Mouse (Mus musculus) limb, embryonic 12.5 days (tissue): ENCODE measurements around the gene 4931414P19Rik. TPM values are rescaled to one million over a fixed set of nuclear protein-coding genes. Genes with fewer than 3 reads are reported as not detected.
"Not testable (repeated sequence)": the region's sequence is repeated elsewhere in the genome, so short reads cannot be mapped to it uniquely, and the experiment has no call there.

Experiments
- ATAC-seq: fragments of 200-750 bp; cut with Nextera tagmentation; 2 replicates; pipeline ENCODE4 v1.8.0; 2017; ENCODE audit warnings: low read depth, moderate TSS enrichment; ENCODE audit not compliant: insufficient number of reproducible peaks, insufficient read depth, low FRiP score, low TSS enrichment
- H3K27ac ChIP-seq: fragments of 300-500 bp; sonication (generic); 2 replicates; pipeline ENCODE4 v1.5.1; 2016; ENCODE audit warnings: mild to moderate bottlenecking, moderate library complexity
- H3K27me3 ChIP-seq: fragments of 300-500 bp; sonication (generic); 2 replicates; pipeline ENCODE4 v1.6.1; 2016; ENCODE audit warnings: mild to moderate bottlenecking, moderate library complexity
- H3K36me3 ChIP-seq: fragments of 300-500 bp; sonication (generic); 2 replicates; pipeline ENCODE4 v1.6.1; 2016; ENCODE audit warnings: mild to moderate bottlenecking, moderate library complexity
- H3K4me1 ChIP-seq: fragments of 300-500 bp; sonication (generic); replicated peaks from 2 replicates; pipeline ENCODE4 v1.6.1; 2016
- H3K4me2 ChIP-seq: fragments of 300-500 bp; sonication (generic); 2 replicates; pipeline ENCODE4 v1.6.1; 2016; ENCODE audit warnings: mild to moderate bottlenecking, moderate library complexity
- H3K4me3 ChIP-seq: fragments of 300-500 bp; sonication (generic); replicated peaks from 2 replicates; pipeline ENCODE4 v1.5.1; 2016; ENCODE audit warnings: mild to moderate bottlenecking
- H3K9ac ChIP-seq: fragments of 300-500 bp; sonication (generic); replicated peaks from 2 replicates; pipeline ENCODE4 v1.6.1; 2016; ENCODE audit warnings: mild to moderate bottlenecking, moderate library complexity
- H3K9me3 ChIP-seq: fragments of 300-500 bp; sonication (generic); 2 replicates; pipeline ENCODE4 v1.6.1; 2016; ENCODE audit warnings: mild to moderate bottlenecking, moderate library complexity
- WGBS: fragments of 180-500 bp; shearing (Covaris S2); methylation state at CpG from one replicate; pipeline ENCODE4 v1.1.7; 2016; 5-methylcytosine and 5-hydroxymethylcytosine counted together
- polyA plus RNA-seq: library from polyadenylated mRNA; unstranded; fragments of >200 nt; fragmentation: Nextera tagmentation; extraction: Ambion mirVana; gene quantifications from 2 replicates; pipeline ENCODE4 v1.2.1, GENCODE M21; 2016

The 4931414P19Rik gene
- polyA plus RNA-seq, 1 experiment from 2014 or later, result 9.7 TPM

DNA sequence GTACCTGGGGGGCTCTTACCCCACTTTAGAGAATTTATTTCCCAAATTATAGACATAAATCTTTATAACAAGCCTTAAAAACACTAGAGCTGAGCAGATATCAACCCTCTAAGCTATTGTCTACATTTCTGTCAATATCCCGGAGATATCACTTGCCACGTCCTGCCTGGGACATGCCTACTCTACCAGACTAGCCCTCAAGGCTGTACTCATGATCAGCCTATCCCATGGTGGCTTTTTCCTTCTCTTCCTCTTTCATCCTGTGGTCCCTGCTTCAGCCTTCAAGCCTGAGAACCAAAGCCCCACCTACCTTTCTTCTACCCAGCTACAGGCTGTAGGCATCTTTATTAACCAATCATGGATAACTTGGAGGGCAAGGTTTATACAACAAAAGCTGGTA, 24.0 kb upstream of the 4931414P19Rik start:
- peaks cover 51% of the 10 kb centered on the region for H3K36me3 ChIP-seq
- H3K9me3 ChIP-seq, result no peaks in the 10 kb centered on the region
- ATAC-seq, result no peak
- WGBS, result 90% methylated on average over 2 of the region's 2 CpGs
- no peak overlapping the region for H3K4me2 ChIP-seq
- no peak overlapping the region for H3K27ac ChIP-seq
- no peaks in the 10 kb centered on the region for H3K4me1 ChIP-seq
- H3K9ac ChIP-seq, result no peak overlapping the region
- no peak overlapping the region for H3K4me3 ChIP-seq
- H3K27me3 ChIP-seq, result 0 out of 2 replicates have a peak, but pooled peaks cover 6% of the 10 kb centered on the region

DNA sequence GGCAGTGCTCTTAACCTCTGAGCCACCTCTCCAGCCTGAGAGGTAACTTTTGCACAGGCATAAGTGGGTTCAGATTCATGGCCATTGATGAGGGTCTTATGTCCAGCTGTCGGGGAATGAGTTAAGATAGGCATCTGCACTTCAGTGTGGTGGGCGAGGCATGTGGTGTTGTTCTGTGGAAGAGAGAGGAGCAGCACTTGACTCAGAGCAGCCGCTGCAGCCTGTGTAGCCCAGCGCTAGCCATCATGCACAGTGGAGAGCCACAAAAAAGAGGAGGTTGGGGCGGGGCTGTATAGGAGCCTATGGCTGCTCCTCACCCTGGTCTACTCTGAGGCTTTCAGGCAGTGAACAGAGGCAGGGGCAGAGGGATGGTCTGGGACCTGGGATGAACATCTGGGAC, 22.3 kb upstream of the 4931414P19Rik start:
- 76% methylated on average over 5 of the region's 5 CpGs for WGBS
- H3K9me3 ChIP-seq, result no peaks in the 10 kb centered on the region
- H3K4me3 ChIP-seq, result no peak overlapping the region
- H3K27me3 ChIP-seq, result 0 out of 2 replicates have a peak, but pooled peaks cover 6% of the 10 kb centered on the region
- H3K4me2 ChIP-seq, result no peak overlapping the region
- no peaks in the 10 kb centered on the region for H3K4me1 ChIP-seq
- H3K36me3 ChIP-seq, result peaks cover 34% of the 10 kb centered on the region
- H3K9ac ChIP-seq, result no peak overlapping the region
- ATAC-seq, result no peak
- H3K27ac ChIP-seq, result no peak overlapping the region

DNA sequence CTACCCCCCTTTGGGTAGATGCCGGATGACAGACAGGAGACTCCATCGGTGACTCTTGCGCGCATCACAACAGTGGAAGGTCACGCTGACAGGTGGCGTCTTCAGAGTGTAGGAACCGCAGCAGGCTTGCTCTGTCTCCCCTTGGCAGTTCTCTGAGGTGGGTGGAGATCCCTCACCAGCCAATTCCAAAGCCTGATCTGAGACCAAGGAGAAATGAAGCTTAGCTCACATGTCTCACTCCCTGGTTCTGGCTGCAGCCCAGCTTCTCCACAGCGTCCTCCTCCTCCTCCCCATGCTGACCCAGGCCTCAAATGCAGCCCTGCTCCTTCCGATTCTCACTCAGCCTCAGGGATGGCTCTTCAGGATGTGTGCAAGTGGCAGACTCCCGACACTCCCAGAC, 19.2 kb upstream of the 4931414P19Rik start:
- no peaks in the 10 kb centered on the region for H3K4me1 ChIP-seq
- no peaks in the 10 kb centered on the region for H3K9me3 ChIP-seq
- ATAC-seq, result no peak
- no peak overlapping the region for H3K27ac ChIP-seq
- H3K9ac ChIP-seq, result no peak overlapping the region
- H3K36me3 ChIP-seq, result peaks cover 4% of the 10 kb centered on the region; the same call in 1 of the 2 replicates
- no peak overlapping the region for H3K4me2 ChIP-seq
- H3K4me3 ChIP-seq, result no peak overlapping the region
- WGBS, result 79% methylated on average over 10 of the region's 10 CpGs
- H3K27me3 ChIP-seq, result 0 out of 2 replicates have a peak, but pooled peaks cover 6% of the 10 kb centered on the region

DNA sequence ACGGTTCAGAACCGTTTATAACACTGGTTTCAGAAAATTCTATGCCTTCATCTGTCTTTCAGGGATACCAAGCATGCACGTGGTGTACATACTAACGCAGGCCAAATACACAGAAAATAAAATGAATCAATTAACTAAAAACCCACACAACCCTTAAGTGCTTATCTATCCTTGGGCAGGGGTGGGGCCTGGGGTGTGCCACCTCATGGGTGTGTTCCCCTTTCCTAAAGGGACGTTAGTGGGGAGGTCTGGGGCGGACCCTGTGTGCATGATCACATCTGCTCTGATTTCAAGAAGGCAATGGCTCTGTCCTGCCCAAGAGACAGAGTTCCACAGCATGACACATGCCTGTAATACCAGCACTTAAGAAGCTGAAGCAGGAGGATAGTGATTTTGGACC, 17.5 kb upstream of the 4931414P19Rik start:
- ATAC-seq, result no peak
- no peak overlapping the region for H3K27ac ChIP-seq
- H3K4me3 ChIP-seq, result no peak overlapping the region
- no peaks in the 10 kb centered on the region for H3K9me3 ChIP-seq
- H3K27me3 ChIP-seq, result 0 out of 2 replicates have a peak, but pooled peaks cover 6% of the 10 kb centered on the region
- no peak overlapping the region for H3K4me2 ChIP-seq
- H3K36me3 ChIP-seq, result no peaks in the 10 kb centered on the region
- no peak overlapping the region for H3K9ac ChIP-seq
- WGBS, result 84% methylated on average over 6 of the region's 6 CpGs
- no peaks in the 10 kb centered on the region for H3K4me1 ChIP-seq

DNA sequence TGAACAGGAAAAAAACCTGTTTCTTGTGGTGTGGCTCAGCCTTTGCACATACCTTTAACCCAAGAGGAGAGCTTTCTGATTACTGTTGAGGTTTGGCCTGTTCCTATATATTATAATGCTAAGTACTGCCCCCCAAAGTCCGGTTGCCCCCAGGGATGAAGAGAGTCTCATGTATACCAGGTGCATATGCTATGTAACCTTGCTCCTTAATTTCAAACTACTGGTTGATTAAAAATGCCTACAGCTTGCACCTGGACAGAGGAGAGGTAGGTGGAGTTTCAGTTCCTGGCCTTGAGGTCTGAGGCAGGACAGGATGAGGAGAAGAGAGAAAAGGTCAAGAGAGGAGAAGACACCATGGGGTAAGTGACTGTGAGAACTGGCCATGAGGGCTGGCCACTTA, 15.3 kb upstream of the 4931414P19Rik start, which contains the start of gene Psmb11:
Gene Psmb11, plus strand, starts transcription at position 301 of the 400 bp plus-strand sequence.
- Histone ChIP-seq H3K36me3 (peaks cover 5% of the 10 kb centered on the region), H3K4me1 (peaks cover 10% of the 10 kb centered on the region), H3K9me3 (no peaks in the 10 kb centered on the region), H3K27me3 (0 out of 2 replicates have a peak, but pooled peaks cover 6% of the 10 kb centered on the region), H3K9ac (no peak within 1 kb of the TSS), H3K4me2 (no peak within 1 kb of the TSS), H3K27ac (no peak within 1 kb of the TSS), H3K4me3 (no peak within 1 kb of the TSS)
- no peak for ATAC-seq
- 75% methylated on average over 1 of the region's 1 CpGs for WGBS

DNA sequence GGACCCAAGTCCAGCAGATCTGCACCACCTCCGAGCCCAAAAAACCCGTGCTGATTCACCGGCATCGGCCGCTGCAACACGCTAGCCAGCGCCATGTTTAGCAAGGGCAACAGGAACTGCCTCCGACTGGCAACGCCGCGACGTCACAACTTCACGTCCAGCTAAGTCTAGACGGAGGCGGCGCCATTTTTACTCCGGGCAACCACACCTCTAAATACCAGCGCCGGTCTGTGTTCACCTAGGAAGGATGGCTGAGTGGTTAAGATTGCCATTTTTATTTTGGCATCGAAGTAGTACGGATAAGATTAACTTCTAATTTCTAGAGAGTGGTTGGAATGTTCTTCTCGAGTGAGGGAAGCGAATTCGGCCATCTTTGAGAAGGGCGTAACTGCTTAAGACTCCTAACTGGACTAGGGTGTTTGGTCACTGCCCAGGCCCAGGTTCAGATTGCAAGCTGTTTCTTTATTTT, 12.1 kb upstream of the 4931414P19Rik start, which contains the start of gene Psmb5:
Gene Psmb5, minus strand, starts transcription at position 126 of the 469 bp plus-strand sequence.
- ATAC-seq, result peak; percentile 81; the same call in 1 of the 2 replicates

DNA sequence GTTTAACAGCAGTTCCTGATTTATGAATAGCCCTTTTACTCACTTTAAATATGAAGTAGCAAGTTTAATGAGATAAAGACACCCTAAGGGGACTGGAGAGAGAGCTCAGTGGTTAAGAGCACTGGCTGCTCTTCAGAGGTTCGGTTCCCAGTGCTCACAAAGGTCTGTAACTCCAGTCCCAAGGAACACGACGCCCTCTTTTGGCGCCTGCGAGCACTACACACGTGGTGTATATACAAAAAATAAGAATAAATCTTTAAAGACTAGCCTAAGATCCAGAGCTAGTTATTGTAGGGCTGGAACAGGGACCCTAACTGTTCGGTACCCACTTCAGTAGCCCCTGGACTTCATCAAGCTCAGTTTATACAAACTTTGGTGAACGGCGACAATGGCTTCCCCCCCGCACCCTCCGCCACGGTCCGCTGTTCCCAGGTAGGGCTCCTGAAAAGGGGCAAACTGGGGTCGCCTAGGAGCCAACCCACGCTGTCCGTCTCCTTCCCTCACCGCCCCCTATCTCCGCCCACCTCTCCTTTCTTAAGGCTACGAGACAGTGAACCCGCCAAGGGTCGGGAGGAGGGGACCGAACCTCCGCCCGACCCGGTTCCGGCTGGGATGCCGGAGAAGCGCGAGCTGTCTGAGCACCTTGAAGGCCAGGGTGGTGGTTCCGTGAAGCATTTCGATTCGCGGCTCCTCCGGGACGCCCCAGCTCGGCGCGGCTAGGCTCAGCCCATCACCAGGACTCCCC, 11.5 kb upstream of the 4931414P19Rik start:
- Histone ChIP-seq H3K4me3 (peak overlapping the region; percentile 83), H3K9me3 (no peaks in the 10 kb centered on the region), H3K4me2 (peak overlapping the region; percentile 68), H3K27ac (peak overlapping the region; percentile 86), H3K36me3 (peaks cover 37% of the 10 kb centered on the region), H3K9ac (peak overlapping the region; percentile 89), H3K27me3 (no peaks in the 10 kb centered on the region), H3K4me1 (peaks cover 12% of the 10 kb centered on the region)
- 2% methylated on average over 38 of the region's 38 CpGs for WGBS
- peak; percentile 34; the same call in 1 of the 2 replicates for ATAC-seq

More for the DNA sequence above, 12.1 kb upstream of the 4931414P19Rik start, which contains the start of gene Psmb5:
- Histone ChIP-seq H3K4me2 (peak within 1 kb of the TSS; percentile 68), H3K4me3 (peak within 1 kb of the TSS; percentile 83), H3K4me1 (peaks cover 12% of the 10 kb centered on the region), H3K27me3 (no peaks in the 10 kb centered on the region), H3K9me3 (no peaks in the 10 kb centered on the region), H3K36me3 (peaks cover 31% of the 10 kb centered on the region), H3K9ac (peak within 1 kb of the TSS; percentile 89), H3K27ac (peak within 1 kb of the TSS; percentile 86)
- under 1% methylated on average over 25 of the region's 25 CpGs for WGBS

DNA sequence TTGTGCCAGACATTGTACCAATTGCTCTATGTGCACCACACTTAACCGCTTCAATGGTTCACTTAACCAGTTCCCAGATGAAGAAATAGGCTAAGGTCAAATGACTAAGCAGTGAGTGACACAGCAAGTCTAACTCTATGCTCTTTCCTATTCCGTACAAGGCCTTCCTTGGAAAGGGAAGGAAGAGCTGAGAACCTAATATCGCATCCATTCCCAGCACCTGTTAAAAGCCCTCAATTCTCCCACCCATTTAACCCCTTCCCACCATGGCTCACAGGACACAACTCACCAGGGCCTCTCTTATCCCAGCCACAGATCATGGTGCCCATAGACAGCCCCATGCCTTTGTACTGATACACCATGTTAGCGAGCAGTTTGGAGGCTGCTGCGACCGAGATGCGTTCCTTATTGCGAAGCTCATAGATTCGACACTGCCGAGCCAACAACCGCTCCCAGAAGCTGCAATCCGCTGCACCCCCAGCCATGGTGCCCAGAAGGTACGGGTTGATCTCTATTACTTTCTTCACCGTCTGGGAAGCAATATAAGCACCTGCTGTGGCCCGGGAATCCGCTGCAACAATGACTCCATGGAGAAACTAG, 10.5 kb upstream of the 4931414P19Rik start:
- WGBS, result 94% methylated on average over 16 of the region's 16 CpGs
- Histone ChIP-seq H3K9me3 (no peaks in the 10 kb centered on the region), H3K27me3 (no peaks in the 10 kb centered on the region), H3K4me1 (peaks cover 12% of the 10 kb centered on the region), H3K4me2 (peak overlapping the region; percentile 68), H3K4me3 (peak overlapping the region; percentile 83; the same call in 1 of the 2 replicates), H3K36me3 (peaks cover 44% of the 10 kb centered on the region), H3K9ac (no peak overlapping the region), H3K27ac (no peak overlapping the region)
- ATAC-seq, result no peak

DNA sequence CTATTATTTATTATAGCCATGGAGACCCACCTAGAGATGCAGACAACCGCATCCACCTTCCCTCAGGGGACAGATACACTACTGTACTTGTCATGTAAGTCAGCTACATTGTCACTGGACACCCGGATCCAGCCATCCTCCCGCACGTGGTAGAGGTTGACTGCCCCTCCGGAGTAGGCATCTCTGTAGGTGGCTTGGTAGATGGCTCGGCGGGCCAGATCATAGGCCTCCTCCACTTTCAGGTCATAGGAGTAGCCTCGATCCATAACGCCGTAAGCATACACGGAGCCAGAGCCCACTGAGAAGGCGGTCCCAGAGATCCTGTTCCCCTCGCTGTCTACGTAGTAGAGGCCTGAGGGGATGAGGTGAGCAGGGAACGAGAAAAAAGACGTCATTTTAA, 8.3 kb upstream of the 4931414P19Rik start:
- not testable (repeated sequence) for H3K27ac ChIP-seq, H3K4me2 ChIP-seq, ATAC-seq, H3K9ac ChIP-seq, H3K9me3 ChIP-seq, H3K27me3 ChIP-seq, H3K4me3 ChIP-seq
- peaks cover 57% of the 10 kb centered on the region for H3K36me3 ChIP-seq
- WGBS, result 96% methylated on average over 16 of the region's 16 CpGs
- H3K4me1 ChIP-seq, result peaks cover 12% of the 10 kb centered on the region

DNA sequence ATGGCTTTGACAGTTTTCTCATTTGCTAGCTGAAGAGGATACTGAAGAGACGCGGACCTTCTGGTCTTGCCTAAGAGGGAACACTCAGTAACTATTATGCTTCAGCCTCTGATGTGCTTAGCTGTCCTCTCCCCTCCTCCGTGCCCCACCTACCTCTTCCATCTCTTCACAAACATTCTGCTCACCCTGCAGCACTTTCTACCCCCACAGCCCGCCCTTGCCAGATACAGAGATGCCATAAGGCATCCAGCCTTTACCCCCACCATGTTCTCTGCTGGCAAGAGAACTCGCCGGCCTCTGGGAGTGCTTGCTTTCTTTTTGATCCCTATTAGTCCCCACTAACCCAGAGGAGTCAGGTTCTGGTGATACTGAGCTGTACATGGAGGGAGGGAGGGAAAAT, 4.9 kb upstream of the 4931414P19Rik start:
- no peak overlapping the region for H3K9ac ChIP-seq
- 77% methylated on average over 6 of the region's 6 CpGs for WGBS
- H3K4me1 ChIP-seq, result 0 out of 2 replicates have a peak, but pooled peaks cover 3% of the 10 kb centered on the region
- peaks cover 48% of the 10 kb centered on the region for H3K36me3 ChIP-seq
- ATAC-seq, result no peak
- H3K27ac ChIP-seq, result no peak overlapping the region
- no peak overlapping the region for H3K4me2 ChIP-seq
- no peak overlapping the region for H3K4me3 ChIP-seq
- no peaks in the 10 kb centered on the region for H3K9me3 ChIP-seq
- H3K27me3 ChIP-seq, result no peaks in the 10 kb centered on the region

DNA sequence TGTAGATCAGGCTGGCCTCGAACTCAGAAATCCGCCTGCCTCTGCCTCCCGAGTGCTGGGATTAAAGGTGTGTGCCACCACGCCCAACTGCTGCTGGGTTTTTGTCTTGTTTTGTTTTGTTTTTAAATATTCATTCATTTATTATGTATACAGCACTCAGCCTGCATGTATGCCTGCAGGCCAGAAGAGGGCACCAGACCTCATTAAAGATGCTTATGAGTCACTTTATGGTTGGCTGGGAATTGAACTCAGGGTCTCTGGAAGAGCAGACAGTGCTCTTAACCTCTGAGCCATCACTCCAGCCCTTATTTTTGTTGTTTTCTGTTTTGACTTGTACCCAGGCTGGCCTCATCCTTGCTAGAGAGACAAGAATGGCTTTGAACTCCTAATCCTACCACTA, 4.2 kb upstream of the 4931414P19Rik start:
- no peak overlapping the region for H3K4me2 ChIP-seq
- no peak overlapping the region for H3K4me3 ChIP-seq
- no peak overlapping the region for H3K9ac ChIP-seq
- H3K4me1 ChIP-seq, result 0 out of 2 replicates have a peak, but pooled peaks cover 6% of the 10 kb centered on the region
- H3K27ac ChIP-seq, result no peak overlapping the region
- 84% methylated on average over 4 of the region's 4 CpGs for WGBS
- no peaks in the 10 kb centered on the region for H3K27me3 ChIP-seq
- no peak for ATAC-seq
- peaks cover 41% of the 10 kb centered on the region for H3K36me3 ChIP-seq
- H3K9me3 ChIP-seq, result no peaks in the 10 kb centered on the region
